Mouse (Mus musculus) kidney, embryonic 14.5 days (tissue): Measurements from ENCODE around the gene Pkn3. TPM values are rescaled to one million over a fixed set of nuclear protein-coding genes. Genes with fewer than 3 reads are reported as not detected.
"Not testable (repeated sequence)": the region's sequence is repeated elsewhere in the genome, so short reads cannot be mapped to it uniquely, and the experiment has no call there.

Experiments
- ATAC-seq: fragments of 200-750 bp; cut with Nextera tagmentation; 2 replicates; pipeline ENCODE4 v1.8.0; 2017; ENCODE audit warnings: moderate number of reproducible peaks, mild to moderate bottlenecking, moderate TSS enrichment, moderate library complexity; ENCODE audit not compliant: low FRiP score, low TSS enrichment
- H3K27ac ChIP-seq: fragments of 300-500 bp; sonication (generic); 2 replicates; pipeline ENCODE4 v1.5.1; 2014; ENCODE audit warnings: low read depth, mild to moderate bottlenecking, low read length, moderate library complexity, mixed read lengths
- H3K27me3 ChIP-seq: fragments of 300-500 bp; sonication (generic); 2 replicates; pipeline ENCODE4 v1.6.1; 2014; ENCODE audit warnings: mild to moderate bottlenecking, low read length; ENCODE audit not compliant: control insufficient read depth, insufficient read depth
- H3K36me3 ChIP-seq: fragments of 300-500 bp; sonication (generic); 2 replicates; pipeline ENCODE4 v1.6.1; 2014; ENCODE audit warnings: low read length, mixed read lengths; ENCODE audit not compliant: control insufficient read depth, insufficient read depth
- H3K4me1 ChIP-seq: fragments of 300-500 bp; sonication (generic); 2 replicates; pipeline ENCODE4 v1.6.1; 2014; ENCODE audit warnings: low read length, mixed read lengths; ENCODE audit not compliant: control insufficient read depth, insufficient read depth
- H3K4me2 ChIP-seq: fragments of 300-500 bp; sonication (generic); replicated peaks from 2 replicates; pipeline ENCODE4 v1.6.1; 2014; ENCODE audit warnings: low read depth, mild to moderate bottlenecking, low read length
- H3K4me3 ChIP-seq: fragments of 300-500 bp; sonication (generic); 2 replicates; pipeline ENCODE4 v1.5.1; 2014; ENCODE audit warnings: mild to moderate bottlenecking, low read length
- H3K9ac ChIP-seq: fragments of 300-500 bp; sonication (generic); 2 replicates; pipeline ENCODE4 v1.6.1; 2014; ENCODE audit warnings: low read depth, mild to moderate bottlenecking, low read length, moderate library complexity
- H3K9me3 ChIP-seq: fragments of 300-500 bp; sonication (generic); 2 replicates; pipeline ENCODE4 v1.6.1; 2016; ENCODE audit warnings: low read length; ENCODE audit not compliant: control insufficient read depth
- WGBS: fragments of 180-500 bp; shearing (Covaris S2); extraction: QIAGEN DNeasy Blood & Tissue Kit; methylation state at CpG from one replicate; pipeline ENCODE4 v1.1.7; 2014; 5-methylcytosine and 5-hydroxymethylcytosine counted together
- polyA plus RNA-seq: library from polyadenylated mRNA; unstranded; fragments of >200 nt; fragmentation: Nextera tagmentation; extraction: Ambion mirVana; gene quantifications from 2 replicates; pipeline ENCODE4 v1.2.1, GENCODE M21; 2014

Pkn3 gene
- polyA plus RNA-seq, 1 experiment from 2014 or later: 9.1 TPM

- WGBS: 51% methylated on average over 11 of the region's 11 CpGs
- H3K4me1 ChIP-seq: no peaks in the 10 kb centered on the region
- ATAC-seq: 0 out of 2 replicates have a peak, but pooled peaks have one; percentile 1
- H3K9me3 ChIP-seq: no peaks in the 10 kb centered on the region
- H3K36me3 ChIP-seq: peaks cover 4% of the 10 kb centered on the region; the same call in 1 of the 2 replicates
- H3K4me2 ChIP-seq: peak overlapping the region; percentile 62
- H3K27me3 ChIP-seq: no peaks in the 10 kb centered on the region
- H3K9ac ChIP-seq: peak overlapping the region; percentile 73; the same call in 1 of the 2 replicates
- peak overlapping the region; percentile 93; the same call in 1 of the 2 replicates for H3K27ac ChIP-seq
- peak overlapping the region; percentile 63 for H3K4me3 ChIP-seq
Observed at GRCm38 (mm10) chr2:30048101-30048501, 29.4 kb upstream of the Pkn3 start.

GRCm38 (mm10) chr2:30048699-30049388 lies 28.6 kb upstream of the Pkn3 start, which contains the start of gene Wdr34:
Wdr34 (minus strand) TSS chr2:30048881.
- Histone ChIP-seq H3K27me3 (no peaks in the 10 kb centered on the region), H3K9me3 (no peaks in the 10 kb centered on the region)
- ATAC-seq: peak; percentile 94

GRCm38 (mm10) chr2:30049831-30050230 lies 27.7 kb upstream of the Pkn3 start:
- no peak overlapping the region for H3K27ac ChIP-seq
- no peaks in the 10 kb centered on the region for H3K4me1 ChIP-seq
- H3K36me3 ChIP-seq: peaks cover 4% of the 10 kb centered on the region; the same call in 1 of the 2 replicates
- 84% methylated on average over 3 of the region's 3 CpGs for WGBS
- no peaks in the 10 kb centered on the region for H3K27me3 ChIP-seq
- no peak overlapping the region for H3K4me2 ChIP-seq
- ATAC-seq: no peak
- no peak overlapping the region for H3K4me3 ChIP-seq
- H3K9me3 ChIP-seq: no peaks in the 10 kb centered on the region
- H3K9ac ChIP-seq: no peak overlapping the region

More at GRCm38 (mm10) chr2:30048699-30049388, 28.6 kb upstream of the Pkn3 start, which contains the start of gene Wdr34:
- peaks cover 4% of the 10 kb centered on the region; the same call in 1 of the 2 replicates for H3K36me3 ChIP-seq
- H3K4me3 ChIP-seq: peak within 1 kb of the TSS; percentile 63
- H3K4me2 ChIP-seq: peak within 1 kb of the TSS; percentile 62
- peak within 1 kb of the TSS; percentile 93 for H3K27ac ChIP-seq
- WGBS: 1% methylated on average over 53 of the region's 54 CpGs
- H3K9ac ChIP-seq: peak within 1 kb of the TSS; percentile 73
- no peaks in the 10 kb centered on the region for H3K4me1 ChIP-seq

GRCm38 (mm10) chr2:30051992-30052761 lies 25.3 kb upstream of the Pkn3 start:
- WGBS: 45% methylated on average over 6 of the region's 6 CpGs
- Histone ChIP-seq H3K9ac (no peak overlapping the region), H3K4me3 (no peak overlapping the region), H3K4me2 (no peak overlapping the region), H3K4me1 (0 out of 2 replicates have a peak, but pooled peaks cover 4% of the 10 kb centered on the region), H3K36me3 (no peaks in the 10 kb centered on the region), H3K9me3 (no peaks in the 10 kb centered on the region), H3K27ac (no peak overlapping the region), H3K27me3 (no peaks in the 10 kb centered on the region)
- ATAC-seq: no peak

DNA sequence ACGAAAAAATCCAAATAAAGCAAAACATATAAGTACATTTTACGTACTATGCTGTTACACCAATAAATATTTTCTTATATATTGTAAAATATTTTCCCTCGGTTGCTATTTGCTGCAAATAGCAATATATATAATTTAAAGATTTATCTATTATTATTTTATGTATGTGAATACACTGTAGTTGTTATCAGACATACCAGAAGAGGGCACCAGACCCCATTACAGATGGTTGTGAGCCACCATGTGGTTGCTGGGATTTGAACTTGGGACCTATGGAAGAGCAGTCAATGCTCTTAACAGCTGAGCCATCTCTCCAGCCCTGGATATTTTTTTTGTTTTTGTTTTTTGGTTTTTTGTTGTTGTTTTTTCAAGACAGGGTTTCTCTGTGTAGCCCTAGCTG lies 22.2 kb upstream of the Pkn3 start:
- ATAC-seq: not testable (repeated sequence)
- 96% methylated on average over 3 of the region's 3 CpGs for whole genome bisulfite sequencing

GRCm38 (mm10) chr2:30056736-30057135 lies 20.7 kb upstream of the Pkn3 start:
- Histone ChIP-seq H3K9ac (no peak overlapping the region), H3K4me1 (peaks cover 4% of the 10 kb centered on the region; the same call in 1 of the 2 replicates), H3K4me2 (no peak overlapping the region), H3K9me3 (no peaks in the 10 kb centered on the region), H3K4me3 (no peak overlapping the region), H3K27ac (no peak overlapping the region), H3K27me3 (no peaks in the 10 kb centered on the region), H3K36me3 (no peaks in the 10 kb centered on the region)
- ATAC-seq: no peak
- WGBS: 88% methylated on average over 3 of the region's 3 CpGs

More for the DNA sequence above, 22.2 kb upstream of the Pkn3 start:
- not testable (repeated sequence) for H3K27me3 ChIP-seq, H3K9ac ChIP-seq, H3K27ac ChIP-seq, H3K4me2 ChIP-seq, H3K9me3 ChIP-seq, H3K4me3 ChIP-seq, H3K4me1 ChIP-seq, H3K36me3 ChIP-seq

- 43% methylated on average over 12 of the region's 12 CpGs for WGBS
- Histone ChIP-seq H3K4me1 (peaks cover 4% of the 10 kb centered on the region; the same call in 1 of the 2 replicates), H3K4me2 (no peak within 1 kb of the TSS), H3K36me3 (no peaks in the 10 kb centered on the region), H3K9ac (no peak within 1 kb of the TSS), H3K27ac (no peak within 1 kb of the TSS), H3K9me3 (no peaks in the 10 kb centered on the region), H3K27me3 (no peaks in the 10 kb centered on the region), H3K4me3 (no peak within 1 kb of the TSS)
- no peak for ATAC-seq
Observed at GRCm38 (mm10) chr2:30057223-30057904, 20.1 kb upstream of the Pkn3 start, which contains the start of gene Set. Set (plus strand) TSS chr2:30057378.

DNA sequence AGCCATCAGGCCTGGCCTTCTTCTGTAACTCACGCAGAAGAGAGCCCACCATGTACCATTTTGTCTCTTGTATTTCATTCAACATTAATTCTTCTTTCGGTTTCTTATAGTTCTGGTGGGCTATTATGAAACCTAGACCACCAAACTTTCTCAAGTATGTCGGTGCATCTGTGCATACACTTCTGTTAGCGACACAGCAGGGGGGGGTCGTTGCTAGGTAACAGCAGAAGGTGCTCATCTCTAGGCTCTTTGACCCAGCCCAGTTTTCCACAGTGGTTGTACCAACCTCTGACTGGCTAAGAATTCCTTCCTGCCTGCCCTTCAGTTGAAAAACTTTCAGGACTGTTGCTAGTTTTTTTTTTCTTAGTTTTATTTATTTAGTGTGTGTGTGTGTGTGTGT lies 19.1 kb upstream of the Pkn3 start:
- Histone ChIP-seq H3K27me3 (no peaks in the 10 kb centered on the region), H3K36me3 (no peaks in the 10 kb centered on the region), H3K27ac (no peak overlapping the region), H3K9me3 (no peaks in the 10 kb centered on the region), H3K4me3 (no peak overlapping the region), H3K4me1 (peaks cover 9% of the 10 kb centered on the region), H3K9ac (no peak overlapping the region), H3K4me2 (no peak overlapping the region)
- no peak for ATAC-seq
- WGBS: 72% methylated on average over 5 of the region's 5 CpGs
